In the genomic region with DNA sequence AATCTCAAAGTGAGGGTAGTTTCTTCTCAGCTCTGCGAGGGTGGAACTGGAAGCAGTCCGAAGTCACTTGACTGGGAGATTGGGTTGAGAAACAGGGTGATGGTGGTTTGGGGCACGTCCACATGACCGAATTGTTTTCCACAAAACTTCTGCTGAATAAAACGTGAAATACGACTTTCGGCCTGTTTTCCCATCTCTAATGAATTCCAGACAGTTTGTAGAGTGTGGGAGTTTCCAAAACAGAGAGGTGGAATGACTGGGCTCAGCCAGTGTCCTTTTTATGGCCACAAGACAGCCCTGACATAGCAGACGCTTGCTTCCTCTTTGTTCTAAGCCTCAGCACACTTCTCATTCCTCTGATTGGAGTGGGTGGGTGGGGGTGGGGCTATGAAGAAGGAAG, we compare ENCODE assay signal across 10 mouse cellular contexts. TPM values are rescaled to one million over a fixed set of nuclear protein-coding genes. Genes with fewer than 3 reads are reported as not detected.
A peak's percentile ranks its signal among the peaks of the same experiment; 100 is the strongest.
DNase-seq lines count a peak whose midpoint lies in the region; ATAC-seq and TF ChIP-seq lines count a peak whose summit lies in the region.
"Had no signal": no experiment of that assay in that cellular context is flagged by ENCODE, and none has a peak within 500 bp of the region (broad histone marks: within the 10 kb centered on the region; RNA-seq: fewer than 3 reads in every experiment).

No protein-coding gene starts in this region.

- no peak for TF ChIP-seq EP300 in liver, postnatal 0 days (IDR thresholded peaks at IDR 0.05; ENCODE audit: low read depth)

- H3K27me3 ChIP-seq in kidney, adult 2 months (replicated peaks; ENCODE audit: control insufficient read depth, insufficient read depth, low read length), result no peaks in the 10 kb centered on the region; the same call in 1 of the 2 replicates
- H3K27me3 ChIP-seq in liver, postnatal 0 days (ENCODE audit: insufficient read depth, low read length), result no peaks in the 10 kb centered on the region
- H3K27me3 ChIP-seq in intestine, embryonic 16.5 days (replicated peaks; ENCODE audit: control insufficient read depth, insufficient read depth, low read length), result no peaks in the 10 kb centered on the region
- H3K27me3 ChIP-seq in hindbrain, postnatal 0 days (ENCODE audit: insufficient read depth, low read length), result no peaks in the 10 kb centered on the region

- DNase-seq in kidney, adult 2 months, result peak; percentile 57
- DNase-seq in kidney, adult 9 months, result no peak
- no peak for DNase-seq in liver, postnatal 0 days
- DNase-seq in cerebellum, adult 11 months, result no peak
- DNase-seq in hindbrain, postnatal 0 days (ENCODE audit: low spot score), result no peak
- DNase-seq: adrenal gland, postnatal 36 days; right cerebral cortex, postnatal 4 days had no signal

- 58% methylated on average over 8 of the region's 8 CpGs for WGBS in kidney, adult 2 months
- WGBS in bone marrow, adult 2 months, result 33% methylated on average over 8 of the region's 8 CpGs
- WGBS in liver, postnatal 0 days (ENCODE audit: insufficient replicate concordance), result 65% methylated on average over 8 of the region's 8 CpGs
- WGBS in intestine, embryonic 16.5 days, result 82% methylated on average over 8 of the region's 8 CpGs
- WGBS in hindbrain, postnatal 0 days, result 81% methylated on average over 8 of the region's 8 CpGs

- no peak overlapping the region for H3K4me2 ChIP-seq in liver, postnatal 0 days (ENCODE audit: low read depth, low read length)
- no peak overlapping the region for H3K4me2 ChIP-seq in intestine, embryonic 16.5 days (ENCODE audit: low read depth, low read length)
- H3K4me2 ChIP-seq in hindbrain, postnatal 0 days (ENCODE audit: low read depth, low read length), result no peak overlapping the region

- H3K4me3 ChIP-seq in kidney, adult 2 months (ENCODE audit: insufficient read depth, low read depth, low read length), result no peak overlapping the region
- H3K4me3 ChIP-seq in bone marrow, adult 2 months (replicated peaks; ENCODE audit: control insufficient read depth, low read depth, low read length), result peak overlapping the region; percentile 22
- H3K4me3 ChIP-seq in liver, postnatal 0 days (ENCODE audit: low read depth, low read length), result no peak overlapping the region
- no peak overlapping the region for H3K4me3 ChIP-seq in intestine, embryonic 16.5 days (ENCODE audit: low read length)
- no peak overlapping the region for H3K4me3 ChIP-seq in hindbrain, postnatal 0 days (ENCODE audit: low read length)

- H3K9ac ChIP-seq in liver, postnatal 0 days (replicated peaks), result no peak overlapping the region
- H3K9ac ChIP-seq in intestine, embryonic 16.5 days (ENCODE audit: low read depth, low read length), result no peak overlapping the region
- no peak overlapping the region for H3K9ac ChIP-seq in hindbrain, postnatal 0 days (replicated peaks; ENCODE audit: low read length)

- 0 out of 2 replicates have a peak overlapping the region, but pooled peaks have one; percentile 16 for H3K27ac ChIP-seq in kidney, adult 2 months (ENCODE audit: insufficient read depth, low read depth, low read length)
- H3K27ac ChIP-seq in bone marrow, adult 2 months (ENCODE audit: control insufficient read depth, insufficient read depth, low read depth, low read length, poor library complexity), result peak overlapping the region; percentile 61; the same call in 1 of the 2 replicates
- peak overlapping the region; percentile 12; the same call in 1 of the 2 replicates for H3K27ac ChIP-seq in liver, postnatal 0 days (ENCODE audit: low read depth)
- H3K27ac ChIP-seq in intestine, embryonic 16.5 days (ENCODE audit: low read length), result no peak overlapping the region
- no peak overlapping the region for H3K27ac ChIP-seq in hindbrain, postnatal 0 days

- TF ChIP-seq POLR2A in kidney, adult 2 months (IDR thresholded peaks at IDR 0.05; ENCODE audit: low read depth, low read length), result no peak
- TF ChIP-seq POLR2A in bone marrow, adult 2 months (IDR thresholded peaks at IDR 0.05; ENCODE audit: borderline replicate concordance, control insufficient read depth, low read depth, low read length), result no peak

- ATAC-seq in granulocyte monocyte progenitor cell, adult 5-6 weeks (replicated peaks; ENCODE audit: poor library complexity, severe bottlenecking), result peak; percentile 65
- peak; percentile 44; the same call in 1 of the 2 replicates for ATAC-seq in liver, postnatal 0 days
- ATAC-seq in intestine, embryonic 16.5 days, result no peak
- no peak for ATAC-seq in hindbrain, postnatal 0 days

- no peaks in the 10 kb centered on the region for H3K9me3 ChIP-seq in liver, postnatal 0 days (ENCODE audit: low read length)
- no peaks in the 10 kb centered on the region for H3K9me3 ChIP-seq in intestine, embryonic 16.5 days (ENCODE audit: control insufficient read depth, low read length)
- H3K9me3 ChIP-seq in hindbrain, postnatal 0 days (ENCODE audit: low read length), result no peaks in the 10 kb centered on the region

- TF ChIP-seq CTCF in kidney, adult 2 months (conservative IDR thresholded peaks at IDR 0.05; ENCODE audit: insufficient read depth, insufficient read length, low read depth, low read length), result no peak
- no peak for TF ChIP-seq CTCF in bone marrow, adult 2 months (IDR thresholded peaks at IDR 0.05; ENCODE audit: control insufficient read depth, insufficient read depth, low read length)
- TF ChIP-seq CTCF in liver, postnatal 0 days (IDR thresholded peaks at IDR 0.05; ENCODE audit: low read depth), result no peak
- no peak for TF ChIP-seq CTCF in hindbrain, postnatal 0 days (IDR thresholded peaks at IDR 0.05; ENCODE audit: low read depth)

- H3K4me1 ChIP-seq in kidney, adult 2 months (ENCODE audit: control insufficient read depth, insufficient read depth, low read length), result peaks cover 6% of the 10 kb centered on the region; the same call in 1 of the 2 replicates
- peaks cover 2% of the 10 kb centered on the region; the same call in 1 of the 2 replicates for H3K4me1 ChIP-seq in bone marrow, adult 2 months (ENCODE audit: control insufficient read depth, insufficient read depth, low read length)
- no peaks in the 10 kb centered on the region for H3K4me1 ChIP-seq in liver, postnatal 0 days (ENCODE audit: insufficient read depth)
- H3K4me1 ChIP-seq in intestine, embryonic 16.5 days (ENCODE audit: control insufficient read depth, insufficient read depth, low read length), result no peaks in the 10 kb centered on the region
- H3K4me1 ChIP-seq in hindbrain, postnatal 0 days (ENCODE audit: insufficient read depth, low read length), result no peaks in the 10 kb centered on the region

- no peaks in the 10 kb centered on the region for H3K36me3 ChIP-seq in kidney, adult 2 months (ENCODE audit: control insufficient read depth, insufficient read depth, low read length)
- no peaks in the 10 kb centered on the region for H3K36me3 ChIP-seq in liver, postnatal 0 days (replicated peaks; ENCODE audit: insufficient read depth, low read length)
- H3K36me3 ChIP-seq in intestine, embryonic 16.5 days (ENCODE audit: control insufficient read depth, insufficient read depth, low read length), result no peaks in the 10 kb centered on the region
- no peaks in the 10 kb centered on the region for H3K36me3 ChIP-seq in hindbrain, postnatal 0 days (ENCODE audit: insufficient read depth, low read length)

RNA-seq across cellular contexts. Expression of a gene that starts 13.7 kb away (rescaled TPM):
- 8.3 and 9.9 TPM in 2 replicates for polyA plus RNA-seq in kidney, adult 2 months (2012; rRNA removed)
- polyA plus RNA-seq in bone marrow, adult 2 months (2011; ENCODE audit: insufficient read depth, insufficient read length, low replicate concordance, missing spikeins), result 0.47 and 1.2 TPM in 2 replicates
- 6.6 and 11.3 TPM in 2 replicates for total RNA-seq in granulocyte monocyte progenitor cell, adult 5-6 weeks (2014; fragmentation: Nextera tagmentation)
- 7.4 and 7.5 TPM in 2 replicates for total RNA-seq in granulocyte monocyte progenitor cell, adult 5-6 weeks (2017)
- 0.72 and 0.89 TPM in 2 replicates for polyA plus RNA-seq in liver, postnatal 0 days (2015; fragmentation: Nextera tagmentation; extraction: Ambion mirVana)
- polyA plus RNA-seq in intestine, embryonic 16.5 days (2015; fragmentation: Nextera tagmentation; extraction: Ambion mirVana), result 1.2 TPM in 2 replicates
- 5.6 and 7.0 TPM in 2 replicates for total RNA-seq in hindbrain, postnatal 0 days (2014; rRNA removed)
- polyA plus RNA-seq in hindbrain, postnatal 0 days (2015; fragmentation: Nextera tagmentation; extraction: Ambion mirVana), result 2.6 and 3.1 TPM in 2 replicates

Comparison
In these comparisons a context has a peak if more than half of its experiments do, and no peak if none do; other contexts are left out.
1. H3K27ac ChIP-seq: peak in kidney, adult 2 months (single experiment), bone marrow, adult 2 months (single experiment) and liver, postnatal 0 days (single experiment); none in intestine, embryonic 16.5 days (single experiment) and hindbrain, postnatal 0 days (single experiment).
2. ATAC-seq: peak in granulocyte monocyte progenitor cell, adult 5-6 weeks (single experiment) and liver, postnatal 0 days (single experiment); none in intestine, embryonic 16.5 days (single experiment) and hindbrain, postnatal 0 days (single experiment).